Mouse (Mus musculus): ENCODE data around the gene Frrs1. TPM values are rescaled to one million over a fixed set of nuclear protein-coding genes. Genes with fewer than 3 reads are reported as not detected.

Frrs1 gene
- polyA plus RNA-seq, 1 experiment = 0.92 TPM

DNA sequence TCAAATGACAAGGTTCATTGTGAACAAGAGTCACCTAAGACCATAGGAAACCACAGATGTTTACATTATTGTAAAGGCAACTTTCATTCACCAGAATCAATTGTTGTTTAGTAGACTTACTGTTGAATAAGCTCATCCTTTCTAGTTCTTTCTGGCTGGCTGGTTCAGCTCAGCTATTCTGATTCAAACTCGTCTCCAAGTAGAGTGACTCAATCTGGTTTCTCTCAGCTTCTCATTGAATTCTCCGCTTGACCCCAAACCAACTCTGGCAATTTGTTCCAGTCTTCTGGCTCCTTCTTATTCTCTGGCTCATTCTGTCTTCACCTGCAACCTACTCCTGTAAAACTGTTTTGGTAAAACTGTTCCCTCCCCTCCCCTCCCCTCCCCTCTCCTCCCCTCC lies 18.0 kb upstream of the Frrs1 start:
- Histone ChIP-seq H3K27me3 (ENCODE audit: control insufficient read depth) (no peaks in the 10 kb centered on the region), H3K4me3 (replicated peaks) (no peak overlapping the region), H3K9me3 (ENCODE audit: control insufficient read depth, low read length) (no peaks in the 10 kb centered on the region), H3K4me1 (ENCODE audit: control insufficient read depth) (peaks cover 28% of the 10 kb centered on the region), H3K36me3 (ENCODE audit: control insufficient read depth) (no peaks in the 10 kb centered on the region)
- TF ChIP-seq TAL1 (IDR thresholded peaks at IDR 0.05; ENCODE audit: low read length) (no peak), GATA1 (IDR thresholded peaks at IDR 0.05; ENCODE audit: low read length) (no peak)

DNA sequence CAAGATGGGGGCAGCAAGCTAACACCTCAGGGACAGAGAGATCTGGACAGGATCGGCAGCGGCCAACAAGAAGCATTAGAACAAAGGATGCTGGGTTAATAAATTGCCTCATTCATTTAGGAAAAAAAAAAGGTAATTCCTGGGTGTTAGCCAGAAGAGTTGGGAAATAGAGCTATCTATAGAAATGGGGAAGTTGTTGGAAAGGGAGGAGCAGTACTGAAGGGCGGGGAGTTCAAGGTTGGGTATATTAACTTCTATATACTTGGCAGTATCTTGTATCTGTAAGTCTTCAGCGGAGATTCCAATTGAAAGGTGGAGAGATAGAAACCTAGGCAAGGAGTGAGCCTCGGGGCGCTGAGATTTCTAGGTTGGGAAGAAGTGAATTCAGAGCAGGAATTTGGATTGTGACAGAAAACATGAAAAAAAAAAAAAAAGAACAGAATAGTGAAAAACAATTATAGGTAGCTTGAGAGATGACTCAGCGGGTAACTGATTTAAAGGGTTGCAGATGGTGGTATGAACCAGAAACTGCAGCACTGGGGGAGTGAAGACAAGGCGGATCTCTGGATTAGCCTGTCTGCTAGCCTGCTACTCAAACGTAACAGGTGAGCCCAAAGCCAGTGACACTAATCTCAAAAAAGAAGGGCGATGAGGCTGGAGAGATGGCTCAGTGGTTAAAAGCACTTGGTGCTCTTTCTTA lies 14.2 kb upstream of the Frrs1 start:
- Histone ChIP-seq H3K4me1 (ENCODE audit: control insufficient read depth) (peaks cover 35% of the 10 kb centered on the region), H3K36me3 (ENCODE audit: control insufficient read depth) (no peaks in the 10 kb centered on the region), H3K9me3 (ENCODE audit: control insufficient read depth, low read length) (no peaks in the 10 kb centered on the region), H3K27me3 (ENCODE audit: control insufficient read depth) (no peaks in the 10 kb centered on the region), H3K4me3 (replicated peaks) (no peak overlapping the region)
- TF ChIP-seq TAL1 (IDR thresholded peaks at IDR 0.05; ENCODE audit: low read length) = no peak
- TF ChIP-seq GATA1 (IDR thresholded peaks at IDR 0.05; ENCODE audit: low read length) = no peak

DNA sequence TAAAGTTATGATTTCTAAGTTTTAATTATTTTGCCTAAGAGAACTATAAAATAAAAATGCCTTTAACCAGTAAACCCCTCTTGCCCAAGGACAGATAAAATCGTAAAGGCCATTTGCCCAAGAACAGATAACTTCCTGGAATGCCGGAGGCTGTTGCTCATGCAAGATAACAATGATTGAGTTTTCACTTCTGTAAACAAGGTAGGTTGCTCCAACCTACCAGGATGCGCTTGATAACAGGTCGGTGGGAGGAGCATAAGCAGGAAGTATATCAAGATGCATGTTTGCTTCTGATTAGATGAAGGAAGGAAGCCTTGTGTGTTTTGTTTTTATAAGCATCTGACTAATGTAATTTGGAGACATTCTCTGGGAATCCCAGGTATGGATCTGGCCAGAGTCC lies 13.2 kb upstream of the Frrs1 start:
- no peaks in the 10 kb centered on the region for H3K36me3 ChIP-seq (ENCODE audit: control insufficient read depth)
- TF ChIP-seq TAL1 (IDR thresholded peaks at IDR 0.05; ENCODE audit: low read length) = no peak
- peak; percentile 44; the same call in 1 of the 2 replicates for TF ChIP-seq GATA1 (IDR thresholded peaks at IDR 0.05; ENCODE audit: low read length)
- peaks cover 31% of the 10 kb centered on the region for H3K4me1 ChIP-seq (ENCODE audit: control insufficient read depth)
- H3K27me3 ChIP-seq (ENCODE audit: control insufficient read depth) = peaks cover 3% of the 10 kb centered on the region; the same call in 1 of the 2 replicates
- no peak overlapping the region for H3K4me3 ChIP-seq (replicated peaks)
- H3K9me3 ChIP-seq (ENCODE audit: control insufficient read depth, low read length) = no peaks in the 10 kb centered on the region

DNA sequence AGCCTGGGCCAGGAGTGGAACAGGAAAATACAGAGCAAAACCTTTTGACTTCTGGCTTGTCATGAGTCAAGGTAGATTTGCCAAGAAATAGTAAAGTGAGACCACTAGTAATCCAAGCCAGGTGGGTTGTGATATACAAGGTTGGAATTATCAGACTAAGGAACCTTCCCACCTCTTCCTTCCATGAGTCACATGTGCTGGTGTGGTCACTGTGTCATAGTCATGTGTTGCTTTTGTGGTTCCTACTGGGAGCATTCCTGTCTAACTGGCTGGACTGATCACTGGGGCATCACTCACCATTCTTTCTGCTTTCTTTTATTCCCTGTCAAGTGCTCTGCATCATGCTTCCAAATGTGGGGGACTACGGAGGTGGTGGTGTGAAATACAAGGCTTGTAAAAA lies 11.2 kb upstream of the Frrs1 start:
- Histone ChIP-seq H3K36me3 (ENCODE audit: control insufficient read depth) (no peaks in the 10 kb centered on the region), H3K9me3 (ENCODE audit: control insufficient read depth, low read length) (no peaks in the 10 kb centered on the region), H3K4me1 (ENCODE audit: control insufficient read depth) (peaks cover 29% of the 10 kb centered on the region), H3K27me3 (ENCODE audit: control insufficient read depth) (peaks cover 6% of the 10 kb centered on the region; the same call in 1 of the 2 replicates), H3K4me3 (replicated peaks) (no peak overlapping the region)
- no peak for TF ChIP-seq TAL1 (IDR thresholded peaks at IDR 0.05; ENCODE audit: low read length)
- TF ChIP-seq GATA1 (IDR thresholded peaks at IDR 0.05; ENCODE audit: low read length) = no peak

DNA sequence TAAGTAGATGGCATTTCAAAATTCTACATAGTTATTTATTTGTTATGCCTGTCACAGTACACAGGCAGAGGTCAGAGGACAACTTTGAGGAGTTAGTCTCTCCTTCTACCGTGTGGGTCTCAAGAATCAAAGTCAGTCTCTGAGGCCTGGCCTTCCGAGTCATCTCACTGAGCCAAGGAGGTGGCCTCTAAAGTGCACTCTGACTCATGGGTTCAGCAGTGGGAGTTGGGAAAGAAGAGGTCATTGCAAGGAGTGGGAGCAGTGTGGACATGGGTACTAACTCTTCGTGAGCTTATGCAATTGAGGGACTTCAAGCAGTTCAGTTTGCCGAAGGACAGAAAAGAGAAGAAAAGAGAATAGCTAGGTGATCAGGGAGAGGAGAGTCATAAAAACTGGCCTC lies 10.3 kb upstream of the Frrs1 start:
- TF ChIP-seq TAL1 (IDR thresholded peaks at IDR 0.05; ENCODE audit: low read length) = no peak
- no peak for TF ChIP-seq GATA1 (IDR thresholded peaks at IDR 0.05; ENCODE audit: low read length)
- H3K4me3 ChIP-seq (replicated peaks) = no peak overlapping the region
- no peaks in the 10 kb centered on the region for H3K36me3 ChIP-seq (ENCODE audit: control insufficient read depth)
- no peaks in the 10 kb centered on the region for H3K9me3 ChIP-seq (ENCODE audit: control insufficient read depth, low read length)
- peaks cover 29% of the 10 kb centered on the region for H3K4me1 ChIP-seq (ENCODE audit: control insufficient read depth)
- peaks cover 6% of the 10 kb centered on the region; the same call in 1 of the 2 replicates for H3K27me3 ChIP-seq (ENCODE audit: control insufficient read depth)

DNA sequence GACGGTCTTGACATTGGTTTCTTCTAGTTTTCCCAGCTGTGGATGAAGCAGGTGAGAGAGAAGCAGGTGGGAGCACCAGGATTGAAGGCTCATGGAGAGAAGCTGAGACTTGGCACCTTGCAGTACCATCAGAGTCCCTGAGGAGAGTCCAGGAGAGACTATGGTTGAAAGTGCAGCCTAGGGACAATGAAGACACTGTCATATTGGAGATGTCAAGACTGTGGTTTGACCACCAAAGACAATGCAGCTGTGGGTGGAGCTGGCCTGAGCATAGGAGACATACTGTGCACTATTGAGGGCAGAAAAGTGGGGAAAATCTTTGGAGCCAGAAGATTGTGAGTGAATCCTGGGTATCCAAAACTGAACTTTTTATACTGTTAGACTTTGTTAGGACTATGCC lies 8.9 kb upstream of the Frrs1 start:
- Histone ChIP-seq H3K9me3 (ENCODE audit: control insufficient read depth, low read length) (no peaks in the 10 kb centered on the region), H3K4me1 (ENCODE audit: control insufficient read depth) (peaks cover 28% of the 10 kb centered on the region), H3K27me3 (ENCODE audit: control insufficient read depth) (peaks cover 6% of the 10 kb centered on the region; the same call in 1 of the 2 replicates), H3K4me3 (replicated peaks) (no peak overlapping the region), H3K36me3 (ENCODE audit: control insufficient read depth) (no peaks in the 10 kb centered on the region)
- TF ChIP-seq GATA1 (IDR thresholded peaks at IDR 0.05; ENCODE audit: low read length) (no peak), TAL1 (IDR thresholded peaks at IDR 0.05; ENCODE audit: low read length) (no peak)

DNA sequence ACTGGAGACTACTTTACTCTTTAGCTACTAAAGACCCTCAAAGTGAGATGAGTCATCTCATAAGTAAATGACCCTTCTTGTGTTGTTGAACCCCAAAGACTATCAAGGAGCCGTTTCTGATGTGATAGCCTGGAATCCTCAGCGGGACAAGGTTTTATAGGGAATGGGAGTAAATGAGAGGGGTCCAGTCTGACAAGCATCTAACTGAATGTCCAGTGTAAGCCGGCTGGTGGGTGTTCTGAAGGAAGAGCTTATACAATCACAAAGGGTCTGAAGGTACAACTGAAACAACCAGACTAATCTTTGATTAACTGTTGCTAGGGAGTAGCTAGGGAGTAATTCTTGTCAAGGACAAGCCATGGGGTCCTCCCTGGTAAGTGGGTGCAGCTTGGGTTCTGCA lies 6.8 kb upstream of the Frrs1 start:
- H3K9me3 ChIP-seq (ENCODE audit: control insufficient read depth, low read length) = no peaks in the 10 kb centered on the region
- H3K27me3 ChIP-seq (ENCODE audit: control insufficient read depth) = peaks cover 6% of the 10 kb centered on the region; the same call in 1 of the 2 replicates
- peaks cover 21% of the 10 kb centered on the region for H3K4me1 ChIP-seq (ENCODE audit: control insufficient read depth)
- no peak for TF ChIP-seq TAL1 (IDR thresholded peaks at IDR 0.05; ENCODE audit: low read length)
- no peak for TF ChIP-seq GATA1 (IDR thresholded peaks at IDR 0.05; ENCODE audit: low read length)
- H3K36me3 ChIP-seq (ENCODE audit: control insufficient read depth) = no peaks in the 10 kb centered on the region
- no peak overlapping the region for H3K4me3 ChIP-seq (replicated peaks)

DNA sequence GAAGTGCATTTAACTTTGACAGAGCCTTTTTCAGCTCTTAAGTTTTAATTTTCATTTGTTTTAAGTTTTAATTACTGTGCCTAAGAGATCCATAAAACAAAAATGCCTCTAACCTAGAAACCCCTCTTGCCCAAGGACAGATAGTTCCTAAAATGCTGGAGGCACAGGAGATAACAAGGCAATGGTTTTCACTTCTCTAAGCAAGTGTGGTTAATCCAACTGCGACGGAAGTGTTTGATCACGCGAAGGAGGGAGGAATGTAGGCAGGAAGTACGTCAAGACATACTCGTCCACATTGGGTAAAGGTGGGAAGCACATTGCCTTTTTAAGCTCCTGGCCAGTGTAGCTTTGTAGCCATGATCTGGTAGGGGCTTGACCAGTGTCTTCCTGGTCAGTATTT lies 1.7 kb upstream of the Frrs1 start:
- Histone ChIP-seq H3K4me3 (replicated peaks) (no peak overlapping the region), H3K27me3 (ENCODE audit: control insufficient read depth) (no peaks in the 10 kb centered on the region), H3K4me1 (ENCODE audit: control insufficient read depth) (peaks cover 55% of the 10 kb centered on the region), H3K36me3 (ENCODE audit: control insufficient read depth) (no peaks in the 10 kb centered on the region; the same call in 1 of the 2 replicates), H3K9me3 (ENCODE audit: control insufficient read depth, low read length) (no peaks in the 10 kb centered on the region)
- TF ChIP-seq TAL1 (IDR thresholded peaks at IDR 0.05; ENCODE audit: low read length) = no peak
- no peak for TF ChIP-seq GATA1 (IDR thresholded peaks at IDR 0.05; ENCODE audit: low read length)

DNA sequence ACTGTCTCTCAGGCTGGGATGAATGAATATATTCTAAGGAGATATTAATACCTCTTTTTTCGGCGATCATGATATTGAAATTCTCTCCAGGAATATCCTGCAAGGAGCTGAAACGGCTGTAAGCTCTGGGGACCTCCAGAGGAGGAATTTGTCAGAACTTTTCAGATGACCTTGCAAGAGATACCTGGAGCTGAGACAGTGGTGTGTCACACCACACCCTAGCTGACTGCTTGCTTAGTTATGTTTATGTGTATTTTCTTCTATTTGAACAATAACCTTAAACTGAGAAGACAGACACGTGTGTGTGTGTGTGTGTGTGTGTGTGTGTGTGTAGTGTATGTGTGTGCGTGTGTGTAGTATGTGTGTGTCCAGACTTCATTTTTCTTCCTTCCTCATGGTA lies 488 bp downstream of the Frrs1 start:
- H3K27me3 ChIP-seq (ENCODE audit: control insufficient read depth) = no peaks in the 10 kb centered on the region
- no peaks in the 10 kb centered on the region for H3K9me3 ChIP-seq (ENCODE audit: control insufficient read depth, low read length)
- TF ChIP-seq TAL1 (IDR thresholded peaks at IDR 0.05; ENCODE audit: low read length) (no peak), GATA1 (IDR thresholded peaks at IDR 0.05; ENCODE audit: low read length) (no peak)
- H3K36me3 ChIP-seq (ENCODE audit: control insufficient read depth) = peaks cover 14% of the 10 kb centered on the region
- H3K4me1 ChIP-seq (ENCODE audit: control insufficient read depth) = peaks cover 71% of the 10 kb centered on the region
- peak overlapping the region; percentile 95 for H3K4me3 ChIP-seq (replicated peaks)

Measured in erythroblast, embryonic 14.5 days (primary cell).